Mouse (Mus musculus) heart, embryonic 15.5 days (tissue): ENCODE measurements around the gene Selenof. TPM values are rescaled to one million over a fixed set of nuclear protein-coding genes. Genes with fewer than 3 reads are reported as not detected.

Source experiments
- ATAC-seq: fragments of 200-750 bp; cut with Nextera tagmentation; replicated peaks from 2 replicates; pipeline ENCODE4 v1.8.0; 2017; ENCODE audit warnings: low read depth, moderate TSS enrichment; ENCODE audit not compliant: insufficient number of reproducible peaks, insufficient read depth, low FRiP score
- H3K27ac ChIP-seq: fragments of 300-500 bp; sonication (generic); 2 replicates; pipeline ENCODE4 v1.5.1; 2015; ENCODE audit warnings: mild to moderate bottlenecking, inconsistent platforms
- H3K27me3 ChIP-seq: fragments of 300-500 bp; sonication (generic); 2 replicates; pipeline ENCODE4 v1.6.1; 2015; ENCODE audit warnings: inconsistent platforms
- H3K36me3 ChIP-seq: fragments of 300-500 bp; sonication (generic); 2 replicates; pipeline ENCODE4 v1.6.1; 2015; ENCODE audit warnings: mild to moderate bottlenecking, inconsistent platforms
- H3K4me1 ChIP-seq: fragments of 300-500 bp; sonication (generic); replicated peaks from 2 replicates; pipeline ENCODE4 v1.6.1; 2015; ENCODE audit warnings: inconsistent platforms
- H3K4me2 ChIP-seq: fragments of 300-500 bp; sonication (generic); 2 replicates; pipeline ENCODE4 v1.6.1; 2015; ENCODE audit warnings: inconsistent platforms, mild to moderate bottlenecking, moderate library complexity
- H3K4me3 ChIP-seq: fragments of 300-500 bp; sonication (generic); 2 replicates; pipeline ENCODE4 v1.5.1; 2015; ENCODE audit warnings: mild to moderate bottlenecking, inconsistent platforms
- H3K9ac ChIP-seq: fragments of 300-500 bp; sonication (generic); 2 replicates; pipeline ENCODE4 v1.6.1; 2015; ENCODE audit warnings: mild to moderate bottlenecking, inconsistent platforms
- H3K9me3 ChIP-seq: fragments of 300-500 bp; sonication (generic); replicated peaks from 2 replicates; pipeline ENCODE4 v1.6.1; 2016; ENCODE audit warnings: inconsistent platforms
- WGBS: fragments of 180-500 bp; shearing (Covaris S2); methylation state at CpG from one replicate; pipeline ENCODE4 v1.1.7; 2015; ENCODE audit warnings: mixed read lengths; 5-methylcytosine and 5-hydroxymethylcytosine counted together
- polyA plus RNA-seq: library from polyadenylated mRNA; unstranded; fragments of >200 nt; fragmentation: Nextera tagmentation; extraction: Ambion mirVana; gene quantifications from 2 replicates; pipeline ENCODE4 v1.2.1, GENCODE M21; 2015

Selenof gene
- polyA plus RNA-seq, 1 experiment from 2014 or later = 415 TPM

GRCm38 (mm10) chr3:144617633-144618180, 47.6 kb downstream of the Selenof start:
- Histone ChIP-seq H3K27ac (peak overlapping the region; percentile 71), H3K9ac (no peak overlapping the region), H3K4me3 (peak overlapping the region; percentile 1; the same call in 1 of the 2 replicates), H3K27me3 (no peaks in the 10 kb centered on the region), H3K4me1 (peaks cover 32% of the 10 kb centered on the region), H3K9me3 (no peaks in the 10 kb centered on the region), H3K4me2 (peak overlapping the region; percentile 48), H3K36me3 (no peaks in the 10 kb centered on the region)
- ATAC-seq = peak; percentile 56; the same call in 1 of the 2 replicates
- 30% methylated on average over 10 of the region's 10 CpGs for WGBS

- Histone ChIP-seq H3K27ac (no peak overlapping the region), H3K9me3 (no peaks in the 10 kb centered on the region), H3K4me2 (no peak overlapping the region), H3K4me1 (peaks cover 5% of the 10 kb centered on the region), H3K4me3 (no peak overlapping the region), H3K36me3 (no peaks in the 10 kb centered on the region), H3K9ac (no peak overlapping the region), H3K27me3 (no peaks in the 10 kb centered on the region)
- no peak; the same call in 1 of the 2 replicates for ATAC-seq
- WGBS = 74% methylated on average over 13 of the region's 13 CpGs
These were observed 53.0 kb downstream of the Selenof start for GRCm38 (mm10) chr3:144622930-144623612.

GRCm38 (mm10) chr3:144625691-144626090, 55.6 kb downstream of the Selenof start:
- Histone ChIP-seq H3K9ac (no peak overlapping the region), H3K27ac (no peak overlapping the region), H3K4me2 (no peak overlapping the region), H3K4me3 (no peak overlapping the region), H3K36me3 (no peaks in the 10 kb centered on the region), H3K27me3 (no peaks in the 10 kb centered on the region), H3K9me3 (no peaks in the 10 kb centered on the region), H3K4me1 (peaks cover 4% of the 10 kb centered on the region)
- WGBS = 68% methylated on average over 5 of the region's 5 CpGs
- ATAC-seq = no peak

GRCm38 (mm10) chr3:144628005-144628914, 58.2 kb downstream of the Selenof start:
- Histone ChIP-seq H3K9ac (no peak overlapping the region), H3K9me3 (no peaks in the 10 kb centered on the region), H3K4me1 (peaks cover 4% of the 10 kb centered on the region), H3K27me3 (no peaks in the 10 kb centered on the region), H3K4me2 (peak overlapping the region; percentile 16; the same call in 1 of the 2 replicates), H3K36me3 (no peaks in the 10 kb centered on the region), H3K27ac (peak overlapping the region; percentile 35), H3K4me3 (no peak overlapping the region)
- ATAC-seq = no peak
- 49% methylated on average over 11 of the region's 11 CpGs for WGBS

- Histone ChIP-seq H3K9ac (no peak overlapping the region), H3K4me2 (no peak overlapping the region), H3K4me3 (no peak overlapping the region), H3K9me3 (no peaks in the 10 kb centered on the region), H3K27me3 (no peaks in the 10 kb centered on the region), H3K4me1 (peaks cover 4% of the 10 kb centered on the region), H3K36me3 (no peaks in the 10 kb centered on the region), H3K27ac (no peak overlapping the region)
- WGBS = 83% methylated on average over 3 of the region's 3 CpGs
- no peak for ATAC-seq
These were observed 58.8 kb downstream of the Selenof start for GRCm38 (mm10) chr3:144628915-144629230.

GRCm38 (mm10) chr3:144635236-144635635, 65.1 kb downstream of the Selenof start:
- Histone ChIP-seq H3K27ac (no peak overlapping the region), H3K4me1 (no peaks in the 10 kb centered on the region), H3K9ac (no peak overlapping the region), H3K4me3 (no peak overlapping the region), H3K27me3 (no peaks in the 10 kb centered on the region), H3K4me2 (no peak overlapping the region), H3K36me3 (no peaks in the 10 kb centered on the region), H3K9me3 (no peaks in the 10 kb centered on the region)
- no peak for ATAC-seq
- 86% methylated on average over 5 of the region's 5 CpGs for WGBS

GRCm38 (mm10) chr3:144638110-144638509, 68.0 kb downstream of the Selenof start:
- H3K27ac ChIP-seq = no peak overlapping the region
- no peaks in the 10 kb centered on the region for H3K9me3 ChIP-seq
- ATAC-seq = no peak
- no peak overlapping the region for H3K9ac ChIP-seq
- H3K36me3 ChIP-seq = no peaks in the 10 kb centered on the region
- peaks cover 3% of the 10 kb centered on the region for H3K4me1 ChIP-seq
- no peak overlapping the region for H3K4me2 ChIP-seq
- no peak overlapping the region for H3K4me3 ChIP-seq
- no peaks in the 10 kb centered on the region for H3K27me3 ChIP-seq
- 85% methylated on average over 4 of the region's 4 CpGs for WGBS

GRCm38 (mm10) chr3:144639387-144639786, 69.3 kb downstream of the Selenof start:
- ATAC-seq = no peak
- Histone ChIP-seq H3K9ac (no peak overlapping the region), H3K4me1 (peaks cover 16% of the 10 kb centered on the region), H3K9me3 (no peaks in the 10 kb centered on the region), H3K36me3 (no peaks in the 10 kb centered on the region), H3K4me3 (no peak overlapping the region), H3K27ac (no peak overlapping the region), H3K4me2 (no peak overlapping the region), H3K27me3 (no peaks in the 10 kb centered on the region)
- 72% methylated on average over 3 of the region's 3 CpGs for WGBS

GRCm38 (mm10) chr3:144640033-144640432, 69.9 kb downstream of the Selenof start:
- Histone ChIP-seq H3K9ac (no peak overlapping the region), H3K4me1 (peaks cover 16% of the 10 kb centered on the region), H3K36me3 (no peaks in the 10 kb centered on the region), H3K27me3 (no peaks in the 10 kb centered on the region), H3K27ac (no peak overlapping the region), H3K4me3 (no peak overlapping the region), H3K9me3 (no peaks in the 10 kb centered on the region), H3K4me2 (no peak overlapping the region)
- no peak for ATAC-seq

GRCm38 (mm10) chr3:144642141-144642540, 72.0 kb downstream of the Selenof start:
- Histone ChIP-seq H3K4me1 (peaks cover 16% of the 10 kb centered on the region), H3K27me3 (no peaks in the 10 kb centered on the region), H3K4me2 (no peak overlapping the region), H3K36me3 (no peaks in the 10 kb centered on the region), H3K4me3 (no peak overlapping the region), H3K9me3 (no peaks in the 10 kb centered on the region), H3K9ac (no peak overlapping the region), H3K27ac (no peak overlapping the region)
- no peak for ATAC-seq
- WGBS = 87% methylated on average over 4 of the region's 4 CpGs

- H3K4me2 ChIP-seq = 0 out of 2 replicates have a peak overlapping the region, but pooled peaks have one; percentile 1
These were observed 73.3 kb downstream of the Selenof start for GRCm38 (mm10) chr3:144643301-144643871.

More at GRCm38 (mm10) chr3:144643301-144643871, 73.3 kb downstream of the Selenof start:
- Histone ChIP-seq H3K27ac (peak overlapping the region; percentile 79), H3K9ac (no peak overlapping the region), H3K4me1 (peaks cover 16% of the 10 kb centered on the region), H3K9me3 (no peaks in the 10 kb centered on the region), H3K36me3 (no peaks in the 10 kb centered on the region), H3K4me3 (no peak overlapping the region), H3K27me3 (no peaks in the 10 kb centered on the region)
- 4% methylated on average over 2 of the region's 2 CpGs for WGBS
- ATAC-seq = peak; percentile 94
